ENCODE assay signal across 10 mouse cellular contexts in genomic region chr11:101963043-101963442, GRCm38 (mm10). TPM values are rescaled to one million over a fixed set of nuclear protein-coding genes. Genes with fewer than 3 reads are reported as not detected.
DNase-seq lines count a peak whose midpoint lies in the region; ATAC-seq and TF ChIP-seq lines count a peak whose summit lies in the region.
"Had no signal": no experiment of that assay in that cellular context is flagged by ENCODE, and none has a peak within 500 bp of the region (broad histone marks: within the 10 kb centered on the region; RNA-seq: fewer than 3 reads in every experiment).

No protein-coding gene starts in this region.

- peak overlapping the region; percentile 88; the same call in 1 of the 2 replicates for H3K27ac ChIP-seq in heart, embryonic 10.5 days
- H3K27ac ChIP-seq in forebrain, embryonic 15.5 days (replicated peaks), result no peak overlapping the region
- no peak overlapping the region for H3K27ac ChIP-seq in limb, embryonic 15.5 days

- peaks cover 48% of the 10 kb centered on the region for H3K4me1 ChIP-seq in heart, embryonic 10.5 days
- peaks cover 51% of the 10 kb centered on the region for H3K4me1 ChIP-seq in E14TG2a.4 (replicated peaks; ENCODE audit: low read depth, low read length)
- H3K4me1 ChIP-seq in forebrain, embryonic 15.5 days, result peaks cover 18% of the 10 kb centered on the region
- peaks cover 27% of the 10 kb centered on the region for H3K4me1 ChIP-seq in limb, embryonic 15.5 days

- no peak overlapping the region for H3K9ac ChIP-seq in forebrain, embryonic 15.5 days (replicated peaks)
- no peak overlapping the region for H3K9ac ChIP-seq in limb, embryonic 15.5 days

- WGBS in heart, embryonic 10.5 days, result 3% methylated on average over 11 of the region's 11 CpGs
- WGBS in forebrain, embryonic 15.5 days, result 2% methylated on average over 11 of the region's 11 CpGs
- WGBS in limb, embryonic 15.5 days, result 3% methylated on average over 11 of the region's 11 CpGs

- TF ChIP-seq CTCF in E14TG2a.4 (conservative IDR thresholded peaks at IDR 0.05; ENCODE audit: low read length), result no peak

- H3K27me3 ChIP-seq in heart, embryonic 10.5 days (ENCODE audit: insufficient read depth, poor library complexity, severe bottlenecking), result peaks cover 96% of the 10 kb centered on the region
- peaks cover 92% of the 10 kb centered on the region for H3K27me3 ChIP-seq in E14TG2a.4 (ENCODE audit: insufficient read depth, low read length)
- H3K27me3 ChIP-seq in forebrain, embryonic 15.5 days, result peaks cover 61% of the 10 kb centered on the region
- peaks cover 63% of the 10 kb centered on the region for H3K27me3 ChIP-seq in limb, embryonic 15.5 days

- no peak for ATAC-seq in forebrain, embryonic 15.5 days (replicated peaks)
- ATAC-seq in limb, embryonic 15.5 days (ENCODE audit: insufficient number of reproducible peaks, low FRiP score, low TSS enrichment, low read depth), result no peak

- intact Hi-C loops in heart, postnatal 14 days (cut with DNase I), result no loop called here

- H3K36me3 ChIP-seq in heart, embryonic 10.5 days, result no peaks in the 10 kb centered on the region
- no peaks in the 10 kb centered on the region for H3K36me3 ChIP-seq in E14TG2a.4 (ENCODE audit: insufficient read depth, low read length)
- H3K36me3 ChIP-seq in forebrain, embryonic 15.5 days, result no peaks in the 10 kb centered on the region
- H3K36me3 ChIP-seq in limb, embryonic 15.5 days, result no peaks in the 10 kb centered on the region

- peak overlapping the region; percentile 71 for H3K4me3 ChIP-seq in heart, embryonic 10.5 days
- peak overlapping the region; percentile 79 for H3K4me3 ChIP-seq in E14TG2a.4 (replicated peaks; ENCODE audit: low read length)
- peak overlapping the region; percentile 66 for H3K4me3 ChIP-seq in forebrain, embryonic 15.5 days
- peak overlapping the region; percentile 52 for H3K4me3 ChIP-seq in limb, embryonic 15.5 days

- no peak for DNase-seq in heart, embryonic 10.5 days (ENCODE audit: low spot score)
- DNase-seq in heart, postnatal 14 days, result no peak
- DNase-seq in spleen, adult 18-20 months, result no peak
- DNase-seq in left cerebral cortex, adult 18-20 months (ENCODE audit: low spot score in 2 of 2), result no peak
- no peak for DNase-seq in urinary bladder, postnatal 4 days (ENCODE audit: low spot score in 2 of 2)

- H3K4me2 ChIP-seq in forebrain, embryonic 15.5 days (replicated peaks), result peak overlapping the region; percentile 98
- peak overlapping the region; percentile 98 for H3K4me2 ChIP-seq in limb, embryonic 15.5 days

- H3K9me3 ChIP-seq in heart, embryonic 10.5 days, result no peaks in the 10 kb centered on the region
- H3K9me3 ChIP-seq in E14TG2a.4 (ENCODE audit: low read length), result no peaks in the 10 kb centered on the region
- no peaks in the 10 kb centered on the region for H3K9me3 ChIP-seq in forebrain, embryonic 15.5 days
- H3K9me3 ChIP-seq in limb, embryonic 15.5 days, result no peaks in the 10 kb centered on the region

RNA-seq across cellular contexts. Expression of gene Sost, which starts 3.8 kb away (rescaled TPM):
- 0.36 and 0.96 TPM in 2 replicates for polyA plus RNA-seq in heart, embryonic 10.5 days (2016; fragmentation: Nextera tagmentation; extraction: Ambion mirVana)
- 1 to 10 TPM in 1 of 2 experiments, under 1 TPM in 1; 0.68 to 1.3 TPM for total RNA-seq in heart, postnatal 14 days (2021)
- polyA plus RNA-seq in forebrain, embryonic 15.5 days (2015; fragmentation: Nextera tagmentation; extraction: Ambion mirVana), result not detected in 2 replicates
- polyA plus RNA-seq in limb, embryonic 15.5 days (2015; fragmentation: Nextera tagmentation; extraction: Ambion mirVana), result 0.16 and 0.50 TPM in 2 replicates
- total RNA-seq in left cerebral cortex, adult 18-20 months (2021), result not detected
- polyA plus RNA-seq: liver, embryonic 16.5 days had no signal

RNA-seq across cellular contexts. Expression of gene Cfap97d1, which starts 21.0 kb away (rescaled TPM):
- not detected in 2 replicates for polyA plus RNA-seq in heart, embryonic 10.5 days (2016; fragmentation: Nextera tagmentation; extraction: Ambion mirVana)
- total RNA-seq in heart, postnatal 14 days (2021), result not detected
- polyA plus RNA-seq in forebrain, embryonic 15.5 days (2015; fragmentation: Nextera tagmentation; extraction: Ambion mirVana), result not detected in 2 replicates
- polyA plus RNA-seq in limb, embryonic 15.5 days (2015; fragmentation: Nextera tagmentation; extraction: Ambion mirVana), result not detected in 2 replicates
- total RNA-seq in left cerebral cortex, adult 18-20 months (2021), result not detected
- polyA plus RNA-seq: C2C12; liver, embryonic 16.5 days had no signal

RNA-seq across cellular contexts. Expression of gene Dusp3, which starts 23.8 kb away (rescaled TPM):
- 32.3 and 47.3 TPM in 2 replicates for polyA plus RNA-seq in heart, embryonic 10.5 days (2016; fragmentation: Nextera tagmentation; extraction: Ambion mirVana)
- total RNA-seq in heart, postnatal 14 days (2021), result 100 to 1,000 TPM; 130 to 137 TPM
- 11.0 and 13.0 TPM in 2 replicates for polyA plus RNA-seq in forebrain, embryonic 15.5 days (2015; fragmentation: Nextera tagmentation; extraction: Ambion mirVana)
- polyA plus RNA-seq in limb, embryonic 15.5 days (2015; fragmentation: Nextera tagmentation; extraction: Ambion mirVana), result 26.9 and 37.0 TPM in 2 replicates
- 100 to 1,000 TPM; 195 to 205 TPM for total RNA-seq in left cerebral cortex, adult 18-20 months (2021)
